Mouse (Mus musculus) midbrain, embryonic 12.5 days (tissue): ENCODE measurements around the gene Abcb10. TPM values are rescaled to one million over a fixed set of nuclear protein-coding genes. Genes with fewer than 3 reads are reported as not detected.

Experiments used
- ATAC-seq: fragments of 200-750 bp; cut with Nextera tagmentation; 2 replicates; pipeline ENCODE4 v1.8.0; 2017; ENCODE audit warnings: low read depth, moderate TSS enrichment, moderate library complexity; ENCODE audit not compliant: low FRiP score
- H3K27ac ChIP-seq: fragments of 300-500 bp; sonication (generic); replicated peaks from 2 replicates; pipeline ENCODE4 v1.5.1; 2016; ENCODE audit warnings: mild to moderate bottlenecking
- H3K27me3 ChIP-seq: fragments of 300-500 bp; sonication (generic); 2 replicates; pipeline ENCODE4 v1.6.1; 2016; ENCODE audit warnings: mild to moderate bottlenecking
- H3K36me3 ChIP-seq: fragments of 300-500 bp; sonication (generic); 2 replicates; pipeline ENCODE4 v1.6.1; 2016
- H3K4me1 ChIP-seq: fragments of 300-500 bp; sonication (generic); 2 replicates; pipeline ENCODE4 v1.6.1; 2016
- H3K4me2 ChIP-seq: fragments of 300-500 bp; sonication (generic); replicated peaks from 2 replicates; pipeline ENCODE4 v1.6.1; 2016; ENCODE audit warnings: mild to moderate bottlenecking, moderate library complexity
- H3K4me3 ChIP-seq: fragments of 300-500 bp; sonication (generic); 2 replicates; pipeline ENCODE4 v1.5.1; 2016; ENCODE audit warnings: mild to moderate bottlenecking
- H3K9ac ChIP-seq: fragments of 300-500 bp; sonication (generic); replicated peaks from 2 replicates; pipeline ENCODE4 v1.6.1; 2016; ENCODE audit warnings: mild to moderate bottlenecking, moderate library complexity
- H3K9me3 ChIP-seq: fragments of 300-500 bp; sonication (generic); 2 replicates; pipeline ENCODE4 v1.6.1; 2016; ENCODE audit warnings: mild to moderate bottlenecking
- WGBS: fragments of 180-500 bp; shearing (Covaris S2); methylation state at CpG from one replicate; pipeline ENCODE4 v1.1.7; 2016; 5-methylcytosine and 5-hydroxymethylcytosine counted together
- polyA plus RNA-seq: library from polyadenylated mRNA; unstranded; fragments of >200 nt; fragmentation: Nextera tagmentation; extraction: Ambion mirVana; gene quantifications from 2 replicates; pipeline ENCODE4 v1.2.1, GENCODE M21; 2016

Abcb10 gene
- polyA plus RNA-seq, 1 experiment from 2014 or later, result 18.1 TPM

- Histone ChIP-seq H3K9ac (no peak overlapping the region), H3K4me2 (no peak overlapping the region), H3K4me1 (no peaks in the 10 kb centered on the region), H3K4me3 (no peak overlapping the region), H3K27me3 (no peaks in the 10 kb centered on the region), H3K36me3 (peaks cover 81% of the 10 kb centered on the region), H3K27ac (no peak overlapping the region), H3K9me3 (no peaks in the 10 kb centered on the region)
- no peak for ATAC-seq
- 91% methylated on average over 10 of the region's 10 CpGs for WGBS
These were observed 19.7 kb upstream of the Abcb10 start for GRCm38 (mm10) chr8:124002546-124003108.

GRCm38 (mm10) chr8:123999568-123999967 lies 16.6 kb upstream of the Abcb10 start:
- no peaks in the 10 kb centered on the region for H3K4me1 ChIP-seq
- no peaks in the 10 kb centered on the region for H3K9me3 ChIP-seq
- no peak overlapping the region for H3K27ac ChIP-seq
- no peak overlapping the region for H3K9ac ChIP-seq
- no peak overlapping the region for H3K4me3 ChIP-seq
- H3K27me3 ChIP-seq, result no peaks in the 10 kb centered on the region
- ATAC-seq, result no peak
- WGBS, result 84% methylated on average over 2 of the region's 2 CpGs
- no peak overlapping the region for H3K4me2 ChIP-seq
- peaks cover 73% of the 10 kb centered on the region for H3K36me3 ChIP-seq

GRCm38 (mm10) chr8:123993997-123994396 lies 11.1 kb upstream of the Abcb10 start:
- Histone ChIP-seq H3K27me3 (no peaks in the 10 kb centered on the region), H3K4me2 (no peak overlapping the region), H3K4me1 (no peaks in the 10 kb centered on the region), H3K27ac (no peak overlapping the region), H3K4me3 (no peak overlapping the region), H3K36me3 (peaks cover 35% of the 10 kb centered on the region), H3K9ac (no peak overlapping the region), H3K9me3 (no peaks in the 10 kb centered on the region)
- WGBS, result 94% methylated on average over 3 of the region's 3 CpGs
- ATAC-seq, result no peak

GRCm38 (mm10) chr8:123993597-123993996 lies 10.7 kb upstream of the Abcb10 start:
- Histone ChIP-seq H3K27me3 (no peaks in the 10 kb centered on the region), H3K4me3 (no peak overlapping the region), H3K4me2 (no peak overlapping the region), H3K9ac (no peak overlapping the region), H3K4me1 (no peaks in the 10 kb centered on the region), H3K27ac (no peak overlapping the region), H3K36me3 (peaks cover 33% of the 10 kb centered on the region), H3K9me3 (no peaks in the 10 kb centered on the region)
- no peak for ATAC-seq
- 92% methylated on average over 5 of the region's 5 CpGs for whole genome bisulfite sequencing

- H3K4me1 ChIP-seq, result no peaks in the 10 kb centered on the region
- no peak overlapping the region for H3K9ac ChIP-seq
- H3K4me3 ChIP-seq, result no peak overlapping the region
- no peaks in the 10 kb centered on the region for H3K9me3 ChIP-seq
- no peak for ATAC-seq
- no peaks in the 10 kb centered on the region for H3K27me3 ChIP-seq
- no peak overlapping the region for H3K27ac ChIP-seq
- peaks cover 29% of the 10 kb centered on the region for H3K36me3 ChIP-seq
- 91% methylated on average over 8 of the region's 8 CpGs for WGBS
- no peak overlapping the region for H3K4me2 ChIP-seq
These were observed 9.7 kb upstream of the Abcb10 start for GRCm38 (mm10) chr8:123992587-123992986.

GRCm38 (mm10) chr8:123990277-123991049 lies 7.5 kb upstream of the Abcb10 start:
- no peaks in the 10 kb centered on the region for H3K4me1 ChIP-seq
- 90% methylated on average over 13 of the region's 13 CpGs for WGBS
- no peaks in the 10 kb centered on the region for H3K27me3 ChIP-seq
- no peak overlapping the region for H3K4me2 ChIP-seq
- 0 out of 2 replicates have a peak, but pooled peaks cover 12% of the 10 kb centered on the region for H3K36me3 ChIP-seq
- H3K4me3 ChIP-seq, result no peak overlapping the region
- ATAC-seq, result no peak
- no peak overlapping the region for H3K27ac ChIP-seq
- no peak overlapping the region for H3K9ac ChIP-seq
- no peaks in the 10 kb centered on the region for H3K9me3 ChIP-seq

- H3K27me3 ChIP-seq, result no peaks in the 10 kb centered on the region
- no peak overlapping the region for H3K27ac ChIP-seq
- no peaks in the 10 kb centered on the region for H3K4me1 ChIP-seq
- H3K4me3 ChIP-seq, result no peak overlapping the region
- no peak for ATAC-seq
- WGBS, result 75% methylated on average over 7 of the region's 7 CpGs
- no peak overlapping the region for H3K9ac ChIP-seq
- 0 out of 2 replicates have a peak, but pooled peaks cover 4% of the 10 kb centered on the region for H3K36me3 ChIP-seq
- H3K9me3 ChIP-seq, result no peaks in the 10 kb centered on the region
- H3K4me2 ChIP-seq, result no peak overlapping the region
These were observed 6.2 kb upstream of the Abcb10 start for GRCm38 (mm10) chr8:123989128-123989527.

GRCm38 (mm10) chr8:123988605-123989038 lies 5.7 kb upstream of the Abcb10 start:
- no peak for ATAC-seq
- H3K9me3 ChIP-seq, result no peaks in the 10 kb centered on the region
- H3K4me2 ChIP-seq, result no peak overlapping the region
- H3K4me1 ChIP-seq, result no peaks in the 10 kb centered on the region
- no peaks in the 10 kb centered on the region for H3K27me3 ChIP-seq
- H3K27ac ChIP-seq, result no peak overlapping the region
- WGBS, result 79% methylated on average over 6 of the region's 6 CpGs
- H3K36me3 ChIP-seq, result no peaks in the 10 kb centered on the region
- H3K9ac ChIP-seq, result no peak overlapping the region
- H3K4me3 ChIP-seq, result no peak overlapping the region

- Histone ChIP-seq H3K27me3 (peaks cover 3% of the 10 kb centered on the region), H3K27ac (peak overlapping the region; percentile 85), H3K4me2 (peak overlapping the region; percentile 95), H3K4me3 (peak overlapping the region; percentile 75), H3K4me1 (peaks cover 12% of the 10 kb centered on the region), H3K9me3 (no peaks in the 10 kb centered on the region), H3K9ac (peak overlapping the region; percentile 75), H3K36me3 (no peaks in the 10 kb centered on the region)
- peak; percentile 66 for ATAC-seq
- under 1% methylated on average over 48 of the region's 48 CpGs for WGBS
These were observed 580 bp downstream of the Abcb10 start for GRCm38 (mm10) chr8:123982291-123982793.

- 56% methylated on average over 4 of the region's 4 CpGs for WGBS
- Histone ChIP-seq H3K9ac (peak overlapping the region; percentile 41; the same call in 1 of the 2 replicates), H3K27ac (no peak overlapping the region)
These were observed 1.2 kb downstream of the Abcb10 start for GRCm38 (mm10) chr8:123981674-123982073.

GRCm38 (mm10) chr8:123980239-123980638 lies 2.7 kb downstream of the Abcb10 start:
- Histone ChIP-seq H3K4me3 (no peak overlapping the region), H3K4me2 (no peak overlapping the region), H3K36me3 (no peaks in the 10 kb centered on the region), H3K27me3 (peaks cover 3% of the 10 kb centered on the region), H3K9ac (no peak overlapping the region; the same call in 1 of the 2 replicates), H3K27ac (no peak overlapping the region), H3K4me1 (peaks cover 12% of the 10 kb centered on the region), H3K9me3 (no peaks in the 10 kb centered on the region)
- WGBS, result 74% methylated on average over 4 of the region's 4 CpGs
- no peak for ATAC-seq

More at GRCm38 (mm10) chr8:123981674-123982073, 1.2 kb downstream of the Abcb10 start:
- Histone ChIP-seq H3K4me3 (peak overlapping the region; percentile 75; the same call in 1 of the 2 replicates), H3K9me3 (no peaks in the 10 kb centered on the region), H3K36me3 (no peaks in the 10 kb centered on the region), H3K4me1 (peaks cover 12% of the 10 kb centered on the region), H3K4me2 (peak overlapping the region; percentile 95), H3K27me3 (peaks cover 3% of the 10 kb centered on the region)
- no peak for ATAC-seq

- Histone ChIP-seq H3K4me1 (peaks cover 12% of the 10 kb centered on the region), H3K4me3 (no peak overlapping the region), H3K27me3 (peaks cover 3% of the 10 kb centered on the region), H3K27ac (no peak overlapping the region), H3K36me3 (no peaks in the 10 kb centered on the region), H3K9ac (no peak overlapping the region), H3K4me2 (no peak overlapping the region), H3K9me3 (no peaks in the 10 kb centered on the region)
- ATAC-seq, result no peak
- 76% methylated on average over 8 of the region's 8 CpGs for WGBS
These were observed 4.0 kb downstream of the Abcb10 start for GRCm38 (mm10) chr8:123978926-123979325.
